Mouse (Mus musculus): ENCODE results near the gene Cbarp. TPM values are rescaled to one million over a fixed set of nuclear protein-coding genes. Genes with fewer than 3 reads are reported as not detected.
"Not testable (repeated sequence)": the region's sequence is repeated elsewhere in the genome, so short reads cannot be mapped to it uniquely, and the experiment has no call there.

Gene Cbarp
- polyA plus RNA-seq, 1 experiment from 2014 or later: 4.0 TPM

DNA sequence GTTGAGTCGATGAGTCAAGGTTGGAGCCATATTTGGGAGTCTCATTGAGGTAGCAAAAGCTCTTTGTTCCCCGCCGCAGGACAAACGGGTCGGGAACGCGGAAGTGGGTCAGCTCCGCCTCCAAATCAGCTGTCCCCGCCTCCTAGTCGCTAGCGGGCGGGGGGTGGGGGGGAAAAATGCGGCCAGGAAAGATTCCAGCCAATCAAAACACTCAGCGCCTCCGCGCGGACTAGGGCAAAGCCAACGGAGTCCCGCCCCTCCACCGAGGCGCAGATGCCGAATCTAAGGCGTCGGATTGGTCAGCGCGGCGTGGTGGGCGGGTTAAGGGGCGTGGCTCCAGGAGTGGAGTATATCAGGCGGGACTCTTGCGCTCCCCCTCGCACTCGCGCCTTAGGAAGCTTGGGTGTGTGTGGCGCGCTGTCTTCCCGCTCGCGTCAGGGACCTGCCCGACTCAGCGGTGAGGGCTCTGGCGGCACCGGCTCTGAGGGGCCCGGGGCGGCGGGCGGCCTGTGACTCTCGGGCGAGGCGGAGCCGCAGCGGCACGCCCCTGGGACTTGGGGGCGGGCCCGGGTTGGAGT, 26.9 kb upstream of the Cbarp start:
- Histone ChIP-seq H3K27me3 (ENCODE audit: insufficient read depth, poor library complexity, severe bottlenecking) (no peaks in the 10 kb centered on the region), H3K36me3 (peaks cover 29% of the 10 kb centered on the region), H3K4me1 (peaks cover 71% of the 10 kb centered on the region), H3K27ac (peak overlapping the region; percentile 100), H3K4me3 (peak overlapping the region; percentile 92), H3K9me3 (no peaks in the 10 kb centered on the region)
- WGBS: under 1% methylated on average over 55 of the region's 55 CpGs
- peak; percentile 100 for DNase-seq (ENCODE audit: low spot score)

DNA sequence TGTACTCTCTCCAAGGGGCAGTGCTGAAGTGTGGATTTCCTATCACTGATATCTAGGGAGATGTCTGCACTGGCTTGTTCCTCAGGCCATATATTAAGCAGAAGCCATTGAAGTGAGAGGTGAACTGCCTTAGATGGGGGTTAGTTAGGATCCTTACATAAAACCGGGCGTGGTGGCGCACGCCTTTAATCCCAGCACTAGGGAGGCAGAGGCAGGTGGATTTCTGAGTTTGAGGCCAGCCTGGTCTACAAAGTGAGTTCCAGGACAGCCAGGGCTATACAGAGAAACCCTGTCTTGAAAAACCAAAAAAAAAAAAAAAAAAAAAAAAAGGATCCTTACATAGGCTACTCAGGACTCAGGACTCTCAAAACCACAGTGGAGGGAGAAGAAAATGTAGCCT, 25.5 kb upstream of the Cbarp start:
- peak overlapping the region; percentile 65 for H3K4me3 ChIP-seq
- peaks cover 74% of the 10 kb centered on the region for H3K4me1 ChIP-seq
- WGBS: 77% methylated on average over 4 of the region's 4 CpGs

DNA sequence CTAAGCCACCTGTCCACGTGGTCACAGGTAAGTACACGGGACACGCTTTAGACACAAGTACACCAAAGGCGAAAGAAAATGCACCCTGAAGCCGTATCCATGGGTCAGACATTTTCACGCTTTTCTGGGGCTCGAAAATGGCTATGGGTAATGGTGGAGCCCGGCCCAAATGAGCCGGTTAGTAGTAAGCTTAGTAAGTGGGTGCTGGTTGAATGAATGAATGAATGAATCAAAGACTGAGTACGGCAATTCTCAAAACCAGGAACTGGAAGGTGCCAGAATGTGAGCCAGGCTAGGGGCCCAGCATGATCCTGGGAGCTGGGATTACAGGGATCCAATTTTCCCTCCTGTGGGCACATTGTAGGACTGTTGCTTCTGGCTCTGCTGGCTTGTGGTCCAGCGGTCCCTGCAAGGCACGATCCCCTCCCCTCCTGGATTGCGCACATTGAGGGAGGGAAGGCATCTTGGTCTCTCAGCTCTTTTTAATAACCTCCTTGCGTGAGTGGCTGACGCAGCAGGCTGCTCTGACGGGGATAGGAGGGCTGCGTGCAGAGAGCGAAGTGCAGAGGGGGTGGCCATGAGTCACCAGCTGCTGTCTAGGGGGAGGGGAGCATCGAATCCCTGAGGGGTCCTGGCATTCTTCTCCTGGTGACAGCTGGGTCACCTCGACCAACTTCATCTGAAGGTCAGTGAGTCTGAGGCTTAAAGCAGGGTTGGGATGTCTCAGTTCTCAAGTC, 24.9 kb upstream of the Cbarp start, which contains the start of gene Cirbp:
Cirbp (plus strand) TSS at position 594 of the 737 bp plus-strand sequence.
- 10% methylated on average over 20 of the region's 20 CpGs for WGBS
- H3K27ac ChIP-seq: peak within 1 kb of the TSS; percentile 100

More for the DNA sequence above, 25.5 kb upstream of the Cbarp start:
- H3K9me3 ChIP-seq; H3K27me3 ChIP-seq (ENCODE audit: insufficient read depth, poor library complexity, severe bottlenecking); DNase-seq (ENCODE audit: low spot score): not testable (repeated sequence)
- peaks cover 16% of the 10 kb centered on the region for H3K36me3 ChIP-seq
- H3K27ac ChIP-seq: peak overlapping the region; percentile 100

DNA sequence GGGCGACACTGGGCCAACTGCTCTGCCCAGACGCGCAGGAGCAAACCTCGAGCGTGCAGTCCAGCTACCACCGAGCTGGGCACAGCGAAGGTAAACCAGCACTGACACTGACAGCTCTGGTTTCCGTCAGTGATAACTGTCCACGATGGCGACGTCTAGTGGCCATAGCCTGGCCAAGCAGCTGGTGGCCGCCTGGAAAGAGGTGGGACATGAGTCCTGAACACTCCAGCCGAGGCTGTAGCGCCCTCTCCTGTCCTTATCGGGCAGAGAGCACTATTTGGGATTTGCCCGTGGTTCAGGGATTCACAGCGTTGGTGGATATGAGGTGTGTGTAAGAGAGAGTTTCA, 24.3 kb upstream of the Cbarp start:
- H3K4me3 ChIP-seq: peak overlapping the region; percentile 65
- H3K27me3 ChIP-seq (ENCODE audit: insufficient read depth, poor library complexity, severe bottlenecking): no peaks in the 10 kb centered on the region
- H3K4me1 ChIP-seq: peaks cover 80% of the 10 kb centered on the region
- DNase-seq (ENCODE audit: low spot score): peak; percentile 98
- WGBS: under 1% methylated on average over 17 of the region's 17 CpGs
- H3K36me3 ChIP-seq: peaks cover 4% of the 10 kb centered on the region
- H3K27ac ChIP-seq: peak overlapping the region; percentile 100
- H3K9me3 ChIP-seq: no peaks in the 10 kb centered on the region

More for the DNA sequence above, 24.9 kb upstream of the Cbarp start, which contains the start of gene Cirbp:
- Histone ChIP-seq H3K9me3 (no peaks in the 10 kb centered on the region), H3K27me3 (ENCODE audit: insufficient read depth, poor library complexity, severe bottlenecking) (no peaks in the 10 kb centered on the region), H3K4me3 (peak within 1 kb of the TSS; percentile 92), H3K36me3 (peaks cover 10% of the 10 kb centered on the region), H3K4me1 (peaks cover 79% of the 10 kb centered on the region)
- DNase-seq (ENCODE audit: low spot score): peak; percentile 93

DNA sequence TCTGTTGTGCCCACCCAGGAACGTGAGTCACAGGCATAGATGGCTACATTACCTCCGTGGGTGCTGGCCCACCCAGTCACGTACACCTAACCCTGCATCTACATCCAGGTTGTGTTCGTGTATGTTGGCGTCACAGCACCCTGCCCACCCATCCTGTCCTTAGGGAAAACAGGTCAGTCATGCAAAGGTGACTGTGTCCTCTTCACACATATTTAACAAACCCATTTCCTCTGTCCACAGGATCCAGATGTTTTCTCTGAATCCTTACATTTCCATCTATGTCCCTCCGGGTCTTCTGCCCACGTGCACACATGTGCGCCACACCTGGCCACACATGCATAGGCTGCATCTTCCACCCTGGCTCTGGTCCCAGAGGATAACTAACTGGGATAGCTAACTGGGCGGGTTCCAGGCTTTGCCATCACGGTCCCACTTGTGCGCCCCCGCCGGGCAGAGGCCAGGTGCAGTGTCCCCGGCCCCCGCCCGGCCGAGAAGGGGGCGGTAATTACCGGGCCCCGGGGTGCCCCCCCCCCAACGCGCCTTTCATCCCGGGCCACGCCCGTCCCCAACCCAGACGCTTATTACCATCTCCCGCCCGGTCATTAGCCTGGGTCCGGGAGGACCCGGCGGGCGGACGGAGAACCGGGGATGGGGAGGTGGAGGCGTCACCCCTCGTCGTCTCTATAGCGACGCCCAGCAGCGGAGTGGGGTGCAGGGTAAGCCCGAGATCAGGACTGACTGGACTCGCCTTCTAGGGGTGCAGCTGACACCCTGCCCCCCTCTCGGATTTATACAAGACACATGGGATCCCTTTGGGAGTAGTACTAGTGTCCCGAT, 23.7 kb upstream of the Cbarp start:
- Histone ChIP-seq H3K9me3 (no peaks in the 10 kb centered on the region), H3K27ac (peak overlapping the region; percentile 100), H3K36me3 (no peaks in the 10 kb centered on the region), H3K4me3 (peak overlapping the region; percentile 65), H3K27me3 (ENCODE audit: insufficient read depth, poor library complexity, severe bottlenecking) (no peaks in the 10 kb centered on the region), H3K4me1 (peaks cover 84% of the 10 kb centered on the region)
- 9% methylated on average over 44 of the region's 44 CpGs for WGBS
- no peak for DNase-seq (ENCODE audit: low spot score)

DNA sequence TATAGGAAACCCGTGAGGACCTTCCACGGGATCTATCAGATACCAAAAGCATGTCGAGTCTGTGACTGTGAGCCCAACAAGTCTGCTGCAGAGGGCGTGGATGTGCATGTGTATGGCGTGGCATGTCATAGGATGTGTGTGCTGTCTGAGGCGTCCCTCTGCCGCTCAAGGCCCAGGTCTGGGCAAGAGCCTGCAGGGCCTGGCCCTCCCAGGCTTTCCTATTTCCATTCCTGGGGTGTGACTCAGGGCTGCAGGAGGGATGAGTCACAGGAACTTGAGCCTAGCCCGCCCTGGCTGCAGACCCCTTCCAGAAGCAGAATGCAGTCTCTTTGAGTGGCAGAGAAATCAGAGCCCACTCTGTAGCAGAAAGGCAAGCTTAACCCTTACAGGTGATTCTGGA, 23.1 kb upstream of the Cbarp start:
- H3K9me3 ChIP-seq: no peaks in the 10 kb centered on the region
- peaks cover 84% of the 10 kb centered on the region for H3K4me1 ChIP-seq
- peak overlapping the region; percentile 100 for H3K27ac ChIP-seq
- DNase-seq (ENCODE audit: low spot score): peak; percentile 85
- no peaks in the 10 kb centered on the region for H3K36me3 ChIP-seq
- H3K27me3 ChIP-seq (ENCODE audit: insufficient read depth, poor library complexity, severe bottlenecking): no peaks in the 10 kb centered on the region
- WGBS: 41% methylated on average over 8 of the region's 8 CpGs
- peak overlapping the region; percentile 65 for H3K4me3 ChIP-seq

DNA sequence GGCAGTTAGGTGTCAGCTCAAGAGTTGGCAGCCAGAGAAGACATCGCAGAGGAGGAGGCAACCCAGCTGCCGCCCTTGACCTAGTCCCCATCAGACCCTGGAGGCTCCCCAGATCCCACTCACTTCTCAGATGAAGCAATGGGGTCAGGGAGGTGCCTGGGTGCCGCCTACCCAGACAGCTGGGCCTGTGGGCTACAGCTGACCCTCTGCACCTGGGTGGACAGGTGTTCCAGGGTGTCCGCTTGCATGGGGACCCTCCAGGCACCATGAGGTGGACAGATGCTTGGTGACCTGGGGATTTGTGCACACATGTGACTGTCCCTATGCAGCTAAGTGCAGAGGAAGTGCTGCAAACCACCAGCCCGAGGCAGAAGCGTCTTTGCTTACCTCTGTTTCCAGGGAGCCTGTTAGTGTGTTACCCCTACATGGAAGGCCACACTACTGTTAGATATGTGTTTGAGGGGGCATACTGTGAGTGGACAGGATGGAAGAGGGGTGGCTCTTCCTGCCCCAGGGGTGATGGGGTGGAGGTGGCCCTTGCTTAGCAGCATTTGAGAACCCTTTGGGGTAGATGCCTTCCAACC, 22.2 kb upstream of the Cbarp start:
- peak overlapping the region; percentile 97 for H3K27ac ChIP-seq

DNA sequence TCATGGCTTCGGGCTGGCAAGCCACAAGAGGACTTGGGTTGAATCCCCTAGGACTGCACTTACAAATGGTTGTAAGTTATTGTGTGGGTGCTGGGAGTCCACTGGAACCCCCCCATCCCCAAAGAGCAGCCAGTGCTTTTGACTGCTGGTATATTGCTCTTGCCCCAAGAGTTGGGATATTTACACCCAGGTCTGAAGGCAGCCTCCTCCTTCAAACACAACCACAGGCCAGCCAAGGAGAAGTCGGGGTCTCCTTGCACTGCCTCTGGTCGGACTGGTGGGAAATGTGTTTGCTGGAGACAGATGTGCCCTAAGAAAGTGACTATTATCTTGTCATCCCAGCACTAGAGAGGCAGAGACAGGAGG, 21.6 kb upstream of the Cbarp start:
- DNase-seq (ENCODE audit: low spot score): no peak
- no peaks in the 10 kb centered on the region for H3K27me3 ChIP-seq (ENCODE audit: insufficient read depth, poor library complexity, severe bottlenecking)
- 79% methylated on average over 3 of the region's 3 CpGs for WGBS
- H3K9me3 ChIP-seq: no peaks in the 10 kb centered on the region
- H3K4me3 ChIP-seq: peak overlapping the region; percentile 4; the same call in 1 of the 2 replicates
- H3K36me3 ChIP-seq: peaks cover 5% of the 10 kb centered on the region
- peaks cover 96% of the 10 kb centered on the region for H3K4me1 ChIP-seq
- H3K27ac ChIP-seq: peak overlapping the region; percentile 97

More for the DNA sequence above, 22.2 kb upstream of the Cbarp start:
- no peaks in the 10 kb centered on the region for H3K9me3 ChIP-seq
- no peaks in the 10 kb centered on the region for H3K27me3 ChIP-seq (ENCODE audit: insufficient read depth, poor library complexity, severe bottlenecking)
- peaks cover 90% of the 10 kb centered on the region for H3K4me1 ChIP-seq
- WGBS: 77% methylated on average over 6 of the region's 6 CpGs
- no peaks in the 10 kb centered on the region for H3K36me3 ChIP-seq
- peak overlapping the region; percentile 4; the same call in 1 of the 2 replicates for H3K4me3 ChIP-seq
- no peak for DNase-seq (ENCODE audit: low spot score)

DNA sequence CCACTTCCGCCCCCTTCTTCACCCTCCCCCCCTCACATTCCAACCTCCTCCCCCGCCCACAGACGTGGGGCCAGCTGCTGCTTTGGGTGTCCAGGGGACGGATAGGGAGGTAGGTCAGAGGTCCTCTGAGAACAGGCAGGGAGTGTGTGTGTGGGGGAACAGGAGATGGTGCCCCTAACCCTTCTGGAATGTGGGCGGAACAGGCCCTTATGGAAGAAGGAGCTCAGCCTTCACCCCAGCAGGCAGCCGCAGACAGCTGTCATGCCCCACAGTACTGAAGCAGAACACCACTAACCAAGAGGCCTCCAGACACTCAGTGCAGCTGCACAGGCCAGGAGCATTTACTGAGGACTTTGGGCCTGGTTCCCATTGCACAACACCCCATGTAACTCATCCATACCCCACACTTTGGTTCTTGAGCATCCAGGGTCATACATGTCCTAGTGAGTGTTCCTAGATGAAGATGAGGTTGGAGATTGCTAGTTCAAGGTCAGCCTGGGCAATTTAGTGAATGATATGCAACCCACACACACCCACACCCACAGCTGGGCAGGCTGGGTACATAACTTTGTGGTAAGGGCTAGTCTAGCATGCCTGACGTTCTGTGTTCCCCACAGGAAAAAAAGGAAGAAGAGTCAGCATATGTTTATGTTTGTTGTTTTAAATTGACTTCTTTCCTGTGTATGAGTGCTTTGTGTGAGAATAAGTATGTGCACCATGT, 21.0 kb upstream of the Cbarp start:
- peak; percentile 90 for DNase-seq (ENCODE audit: low spot score)
- Histone ChIP-seq H3K9me3 (no peaks in the 10 kb centered on the region), H3K27ac (peak overlapping the region; percentile 97), H3K4me1 (peaks cover 97% of the 10 kb centered on the region), H3K36me3 (peaks cover 10% of the 10 kb centered on the region), H3K4me3 (peak overlapping the region; percentile 66), H3K27me3 (ENCODE audit: insufficient read depth, poor library complexity, severe bottlenecking) (no peaks in the 10 kb centered on the region)
- WGBS: 8% methylated on average over 7 of the region's 7 CpGs

DNA sequence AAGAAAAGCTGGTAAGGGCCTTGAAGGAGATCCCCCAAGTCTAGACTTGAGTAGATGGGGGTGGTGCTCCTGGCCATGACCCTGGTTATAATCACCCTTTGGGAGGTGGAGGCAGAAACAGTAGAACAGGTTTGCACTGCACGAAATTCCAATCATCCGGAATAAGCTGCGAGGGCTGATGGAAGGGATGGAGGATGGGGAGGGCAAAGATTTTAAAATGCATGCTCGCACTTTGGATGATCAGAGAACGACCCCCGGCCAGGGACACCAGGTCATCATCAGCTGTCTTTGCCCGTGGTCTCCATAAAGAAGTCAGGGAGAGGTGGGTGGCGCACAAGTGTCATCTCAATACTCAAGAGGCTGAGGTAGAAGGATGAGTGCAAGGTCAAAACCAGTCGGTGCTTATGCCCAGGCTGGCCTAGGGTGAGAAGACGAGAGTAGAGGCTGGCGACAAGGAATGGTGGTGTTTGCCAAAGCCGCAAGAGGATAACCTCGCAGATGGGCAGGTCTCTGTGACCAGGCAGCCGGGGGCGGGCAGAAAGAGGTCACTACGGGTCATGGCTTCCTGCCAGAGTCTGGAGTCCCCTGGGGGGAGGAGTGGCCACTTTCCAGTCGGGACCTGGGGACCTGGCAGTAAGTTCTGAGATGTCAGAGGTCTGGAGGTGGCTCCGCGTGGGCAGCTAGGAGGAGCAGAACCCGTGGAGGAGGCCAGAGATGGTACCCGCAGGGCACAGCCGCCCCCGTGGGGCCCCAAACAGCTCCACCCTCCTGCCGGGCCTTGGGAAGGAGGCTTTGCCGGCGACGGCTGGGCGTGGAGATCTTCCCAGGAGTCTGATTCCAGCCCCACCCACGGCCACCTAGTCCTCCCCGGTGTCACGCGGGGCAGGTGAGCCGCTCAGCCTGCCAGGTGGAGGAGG, 20.1 kb upstream of the Cbarp start:
- H3K4me1 ChIP-seq: peaks cover 97% of the 10 kb centered on the region
- no peaks in the 10 kb centered on the region for H3K27me3 ChIP-seq (ENCODE audit: insufficient read depth, poor library complexity, severe bottlenecking)
- peak; percentile 93 for DNase-seq (ENCODE audit: low spot score)
- H3K27ac ChIP-seq: peak overlapping the region; percentile 97
- whole genome bisulfite sequencing: under 1% methylated on average over 33 of the region's 33 CpGs
- H3K4me3 ChIP-seq: peak overlapping the region; percentile 66
- H3K36me3 ChIP-seq: peaks cover 20% of the 10 kb centered on the region
- H3K9me3 ChIP-seq: no peaks in the 10 kb centered on the region

DNA sequence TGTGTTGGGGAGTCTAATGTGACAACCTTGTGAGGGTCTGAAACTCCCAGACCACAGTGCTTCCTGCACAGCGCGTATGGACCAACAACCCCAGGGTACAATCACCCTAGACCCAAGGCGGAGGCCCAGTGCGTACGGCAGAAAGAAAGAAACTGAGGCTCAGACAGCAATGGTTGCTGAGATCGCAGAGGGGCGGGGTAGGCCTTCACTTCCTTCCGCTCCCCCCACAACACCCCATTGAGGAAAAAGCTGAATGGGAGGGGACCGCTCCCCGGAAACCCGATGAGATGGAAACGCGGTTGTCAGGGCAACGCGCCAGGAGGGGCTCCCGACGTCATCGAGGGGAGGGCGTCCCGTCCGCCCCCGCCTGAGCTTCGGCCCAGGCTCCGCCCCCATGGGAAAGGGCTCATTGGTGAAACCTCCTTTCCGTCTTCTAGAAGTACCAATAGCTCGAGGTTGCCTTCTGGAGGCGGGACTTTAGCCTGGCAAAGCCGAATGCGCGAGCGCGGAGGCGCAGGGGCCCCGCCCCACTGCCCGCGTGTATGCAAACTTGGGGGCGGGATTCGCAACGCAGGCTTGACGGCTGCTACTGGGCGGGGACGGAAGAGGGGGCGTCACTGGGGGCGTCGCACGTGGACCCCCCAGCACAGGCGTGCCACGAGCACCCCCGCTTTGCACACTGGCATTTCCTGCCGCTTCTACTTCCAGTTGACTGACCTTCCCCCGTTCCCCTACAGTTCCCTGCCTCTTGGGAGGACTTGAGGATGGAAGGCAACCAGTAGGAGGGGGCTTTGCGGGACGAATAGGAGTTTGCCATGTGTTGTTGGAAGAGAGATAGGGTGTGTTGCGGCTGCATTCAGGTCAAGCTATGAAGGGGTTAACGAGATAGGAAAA, 19.2 kb upstream of the Cbarp start:
- H3K4me1 ChIP-seq: peaks cover 97% of the 10 kb centered on the region
- H3K27me3 ChIP-seq (ENCODE audit: insufficient read depth, poor library complexity, severe bottlenecking): no peaks in the 10 kb centered on the region
- H3K27ac ChIP-seq: peak overlapping the region; percentile 97
- peak overlapping the region; percentile 66 for H3K4me3 ChIP-seq
- peak; percentile 99 for DNase-seq (ENCODE audit: low spot score)
- WGBS: under 1% methylated on average over 55 of the region's 55 CpGs
- peaks cover 29% of the 10 kb centered on the region for H3K36me3 ChIP-seq
- no peaks in the 10 kb centered on the region for H3K9me3 ChIP-seq
